Mouse (Mus musculus) liver, embryonic 18 days (tissue): ENCODE data around the gene Nt5e. TPM values are rescaled to one million over a fixed set of nuclear protein-coding genes. Genes with fewer than 3 reads are reported as not detected.

ENCODE experiments used
- polyA plus RNA-seq: library from polyadenylated mRNA; depleted of rRNA; stranded (reverse); fragments of >200 nt; gene quantifications from 2 replicates; pipeline ENCODE4 v1.2.3, GENCODE M21; 2012; rRNA removed

Nt5e gene
- 11.8 and 13.2 TPM in 2 replicates for polyA plus RNA-seq

GRCm38 (mm10) chr9:88326930-88327901, at the start of gene Nt5e:
TSS of gene Nt5e (plus strand) at chr9:88327197.

Other genes with a start within 250 kb of the Nt5e start
- 11.2 and 12.1 TPM in 2 replicates for gene Snx14, start 111.8 kb downstream of the Nt5e start, polyA plus RNA-seq
- 0.17 TPM in 1 of 2 replicates, not detected in the other for gene Gm20537, start 129.4 kb downstream of the Nt5e start, polyA plus RNA-seq
- gene Syncrip, start 155.4 kb downstream of the Nt5e start, polyA plus RNA-seq: 9.9 and 10.4 TPM in 2 replicates
- 4.9 and 5.0 TPM in 2 replicates for gene Zfp949, start 220.8 kb downstream of the Nt5e start, polyA plus RNA-seq